Mouse (Mus musculus): Measurements from ENCODE around the gene Fat2. TPM values are rescaled to one million over a fixed set of nuclear protein-coding genes. Genes with fewer than 3 reads are reported as not detected.

Gene Fat2
- polyA plus RNA-seq (2014; fragmentation: Nextera tagmentation; extraction: Ambion mirVana): 0.04 and 0.16 TPM in 2 replicates

DNA sequence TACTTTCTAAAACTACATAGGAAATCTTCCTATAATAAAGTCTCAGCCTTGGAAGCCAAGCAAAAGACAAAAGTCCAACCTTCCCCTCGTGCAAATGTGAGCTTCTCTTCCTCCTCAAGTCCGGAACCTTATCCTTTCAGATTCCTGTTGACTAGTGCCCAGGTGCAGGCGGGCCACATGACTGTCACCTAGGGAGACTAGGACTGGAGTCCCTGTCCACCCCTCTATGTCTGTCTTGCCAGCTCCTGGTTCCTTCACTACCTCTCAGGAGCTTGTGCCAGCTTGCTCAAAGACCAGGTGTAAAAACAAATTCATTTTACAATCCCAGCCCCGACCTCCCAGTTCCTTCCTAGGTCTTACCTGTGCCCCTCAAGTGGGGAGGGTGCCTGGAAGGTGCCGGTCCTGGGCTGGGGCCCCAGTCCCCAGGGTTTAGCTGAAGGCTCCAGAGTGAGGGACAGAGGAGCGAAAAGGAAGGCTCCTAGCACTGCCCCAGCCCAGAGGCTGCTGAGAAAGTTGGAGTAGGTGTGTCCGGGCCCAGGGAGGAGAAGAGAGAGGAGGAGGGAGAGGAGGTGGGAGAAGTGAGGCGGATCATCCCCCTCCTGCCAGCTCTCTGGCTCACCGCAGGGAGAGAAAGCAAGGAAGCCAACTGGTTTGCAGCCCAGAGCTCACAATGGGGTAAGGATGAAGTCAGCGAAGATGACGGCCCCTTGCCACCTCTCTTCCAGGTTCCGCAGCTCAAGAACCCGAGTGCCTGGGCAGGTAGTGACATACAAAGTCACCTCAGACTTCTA lies at the start of gene Fat2:
TSS of gene Fat2 (minus strand) at position 464 of the 791 bp plus-strand sequence.
- Histone ChIP-seq H3K36me3 (ENCODE audit: control insufficient read depth, insufficient read depth, low read length) (no peaks in the 10 kb centered on the region), H3K27ac (ENCODE audit: low read depth, low read length) (no peak within 1 kb of the TSS), H3K27me3 (ENCODE audit: control insufficient read depth, insufficient read depth, low read length) (no peaks in the 10 kb centered on the region), H3K9ac (ENCODE audit: low read depth, low read length) (no peak within 1 kb of the TSS), H3K4me3 (ENCODE audit: low read length) (no peak within 1 kb of the TSS), H3K4me2 (replicated peaks; ENCODE audit: low read depth, low read length) (no peak within 1 kb of the TSS), H3K4me1 (ENCODE audit: control insufficient read depth, insufficient read depth, low read length) (no peaks in the 10 kb centered on the region; the same call in 1 of the 2 replicates), H3K9me3 (ENCODE audit: control insufficient read depth, low read length) (no peaks in the 10 kb centered on the region)
- WGBS: 43% methylated on average over 13 of the region's 13 CpGs
- ATAC-seq (ENCODE audit: low FRiP score, low TSS enrichment): no peak

DNA sequence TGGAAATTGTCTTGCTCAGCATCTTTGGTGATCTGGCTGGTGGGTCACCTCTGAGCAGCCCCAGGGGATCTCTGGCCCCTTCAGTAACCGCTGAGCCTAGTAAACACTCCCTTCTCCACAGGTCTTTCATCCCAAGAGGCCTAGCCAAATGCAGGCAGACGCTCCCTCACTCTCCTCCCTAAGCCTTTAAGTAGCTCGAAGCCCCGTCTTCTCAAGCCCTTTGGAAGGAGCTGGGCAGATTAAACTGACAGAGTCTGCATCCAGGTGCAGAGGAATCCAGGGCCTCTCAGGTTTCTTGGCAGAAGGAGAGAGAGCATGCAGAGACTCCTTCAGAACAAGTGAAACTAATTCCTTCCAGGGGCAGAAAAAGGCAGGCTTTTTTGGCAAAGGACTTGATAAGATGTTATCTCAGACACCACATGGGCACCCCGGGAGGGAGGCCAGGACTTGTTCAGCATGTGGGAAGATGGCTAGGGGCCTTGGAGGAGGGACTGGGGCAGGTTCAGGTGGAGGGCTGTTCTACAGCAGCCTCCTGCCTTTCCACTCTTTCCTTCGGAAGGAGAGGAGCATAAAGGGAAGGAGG lies 47.2 kb upstream of the Fat2 start:
- WGBS: 30% methylated on average over 6 of the region's 6 CpGs
- peaks cover 2% of the 10 kb centered on the region; the same call in 1 of the 2 replicates for H3K4me1 ChIP-seq (ENCODE audit: control insufficient read depth, insufficient read depth, low read length)
- H3K27ac ChIP-seq (ENCODE audit: low read depth, low read length): no peak overlapping the region
- no peak overlapping the region for H3K9ac ChIP-seq (ENCODE audit: low read depth, low read length)
- no peaks in the 10 kb centered on the region for H3K9me3 ChIP-seq (ENCODE audit: control insufficient read depth, low read length)
- ATAC-seq (ENCODE audit: low FRiP score, low TSS enrichment): no peak
- H3K27me3 ChIP-seq (ENCODE audit: control insufficient read depth, insufficient read depth, low read length): no peaks in the 10 kb centered on the region
- H3K4me3 ChIP-seq (ENCODE audit: low read length): no peak overlapping the region
- no peaks in the 10 kb centered on the region for H3K36me3 ChIP-seq (ENCODE audit: control insufficient read depth, insufficient read depth, low read length)
- H3K4me2 ChIP-seq (replicated peaks; ENCODE audit: low read depth, low read length): no peak overlapping the region

DNA sequence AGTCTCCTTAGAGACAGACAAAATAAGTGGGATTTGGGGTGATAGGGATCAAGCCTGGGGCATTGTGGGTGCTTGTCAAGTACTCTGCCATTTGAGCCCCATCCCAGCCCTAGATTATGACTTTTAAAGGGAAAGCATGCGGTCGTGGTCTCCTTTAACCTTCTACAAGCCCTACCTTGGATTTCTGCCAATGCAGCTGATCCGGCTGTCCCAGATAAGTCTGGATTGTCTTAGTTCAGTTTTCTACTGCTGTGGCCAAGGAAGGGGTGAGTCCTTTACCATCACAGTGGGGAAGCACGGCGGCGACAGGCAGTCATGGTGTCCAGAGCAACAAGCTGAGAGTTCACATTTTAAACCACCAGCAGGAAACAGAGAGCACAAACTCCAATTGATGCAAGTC lies 44.5 kb upstream of the Fat2 start:
- Histone ChIP-seq H3K9me3 (ENCODE audit: control insufficient read depth, low read length) (no peaks in the 10 kb centered on the region), H3K36me3 (ENCODE audit: control insufficient read depth, insufficient read depth, low read length) (no peaks in the 10 kb centered on the region), H3K4me1 (ENCODE audit: control insufficient read depth, insufficient read depth, low read length) (no peaks in the 10 kb centered on the region; the same call in 1 of the 2 replicates), H3K27ac (ENCODE audit: low read depth, low read length) (no peak overlapping the region), H3K4me2 (replicated peaks; ENCODE audit: low read depth, low read length) (no peak overlapping the region), H3K9ac (ENCODE audit: low read depth, low read length) (no peak overlapping the region), H3K4me3 (ENCODE audit: low read length) (no peak overlapping the region), H3K27me3 (ENCODE audit: control insufficient read depth, insufficient read depth, low read length) (no peaks in the 10 kb centered on the region)
- 57% methylated on average over 6 of the region's 6 CpGs for WGBS
- ATAC-seq (ENCODE audit: low FRiP score, low TSS enrichment): no peak

DNA sequence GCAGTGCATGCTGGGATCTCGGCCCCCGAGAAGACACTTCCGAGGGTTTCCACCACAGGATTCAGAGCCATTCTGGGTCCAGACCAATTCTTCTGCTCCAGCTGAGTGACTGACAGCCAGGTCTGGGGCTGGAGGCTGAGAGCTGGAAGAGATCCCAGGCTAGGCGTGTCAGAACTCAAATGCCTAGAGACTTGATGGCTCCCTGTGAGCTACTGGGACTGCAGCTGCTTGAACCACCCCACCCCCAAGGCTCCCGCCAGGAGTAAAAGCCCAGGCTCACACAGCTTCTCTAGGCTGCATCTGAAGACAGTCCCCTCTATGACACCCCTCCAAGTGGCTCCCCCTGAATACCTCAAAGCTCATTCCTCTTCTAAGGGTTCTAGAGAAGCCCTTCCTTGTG lies 42.0 kb upstream of the Fat2 start:
- Histone ChIP-seq H3K9me3 (ENCODE audit: control insufficient read depth, low read length) (no peaks in the 10 kb centered on the region), H3K36me3 (ENCODE audit: control insufficient read depth, insufficient read depth, low read length) (no peaks in the 10 kb centered on the region), H3K27ac (ENCODE audit: low read depth, low read length) (no peak overlapping the region), H3K4me1 (ENCODE audit: control insufficient read depth, insufficient read depth, low read length) (no peaks in the 10 kb centered on the region; the same call in 1 of the 2 replicates), H3K27me3 (ENCODE audit: control insufficient read depth, insufficient read depth, low read length) (no peaks in the 10 kb centered on the region), H3K4me2 (replicated peaks; ENCODE audit: low read depth, low read length) (no peak overlapping the region), H3K4me3 (ENCODE audit: low read length) (no peak overlapping the region), H3K9ac (ENCODE audit: low read depth, low read length) (no peak overlapping the region)
- ATAC-seq (ENCODE audit: low FRiP score, low TSS enrichment): peak; percentile 75
- 63% methylated on average over 5 of the region's 5 CpGs for WGBS

DNA sequence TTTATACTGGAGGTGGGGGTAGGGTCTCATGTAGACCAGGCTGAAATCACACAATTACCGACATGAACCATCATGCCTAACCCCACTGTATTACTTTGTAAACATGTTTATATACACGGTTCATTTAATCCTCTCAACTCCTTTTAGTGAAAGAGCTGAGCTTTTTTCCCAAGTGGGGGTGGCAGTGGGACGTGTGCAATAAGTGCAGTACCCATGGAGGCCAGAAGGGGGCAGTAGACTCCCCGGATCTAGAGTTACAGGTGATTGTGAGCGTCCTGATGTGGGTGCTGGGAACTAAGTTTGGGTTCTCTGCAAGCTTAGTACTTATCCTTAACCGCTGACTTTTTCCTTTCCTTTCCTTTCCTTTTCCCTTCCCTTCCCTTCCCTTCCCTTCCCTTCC lies 37.5 kb upstream of the Fat2 start:
- Histone ChIP-seq H3K4me3 (ENCODE audit: low read length) (no peak overlapping the region), H3K4me1 (ENCODE audit: control insufficient read depth, insufficient read depth, low read length) (peaks cover 6% of the 10 kb centered on the region; the same call in 1 of the 2 replicates), H3K4me2 (replicated peaks; ENCODE audit: low read depth, low read length) (no peak overlapping the region), H3K9ac (ENCODE audit: low read depth, low read length) (no peak overlapping the region), H3K36me3 (ENCODE audit: control insufficient read depth, insufficient read depth, low read length) (no peaks in the 10 kb centered on the region), H3K27me3 (ENCODE audit: control insufficient read depth, insufficient read depth, low read length) (no peaks in the 10 kb centered on the region), H3K27ac (ENCODE audit: low read depth, low read length) (no peak overlapping the region), H3K9me3 (ENCODE audit: control insufficient read depth, low read length) (no peaks in the 10 kb centered on the region)
- WGBS: 62% methylated on average over 6 of the region's 6 CpGs
- no peak for ATAC-seq (ENCODE audit: low FRiP score, low TSS enrichment)

DNA sequence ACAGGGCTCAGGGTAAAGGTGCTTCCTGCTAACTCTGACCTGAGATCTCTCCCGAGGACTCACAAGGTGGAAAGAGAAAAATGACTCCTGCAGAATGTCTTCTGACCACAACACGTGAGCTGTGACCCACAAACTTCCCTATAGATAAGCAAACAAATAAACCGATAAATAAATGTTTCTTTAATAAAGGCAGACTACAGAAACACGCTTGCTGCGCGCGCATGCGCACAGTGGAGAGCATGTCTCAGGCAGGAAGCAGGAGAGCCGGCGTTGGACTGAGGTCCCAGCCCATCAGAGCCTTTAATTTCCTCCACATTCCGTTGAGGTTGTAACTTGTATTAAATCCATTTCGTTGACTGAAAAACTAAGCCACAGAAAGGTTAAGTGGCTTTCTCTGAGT lies 37.0 kb upstream of the Fat2 start:
- no peak overlapping the region for H3K27ac ChIP-seq (ENCODE audit: low read depth, low read length)
- no peak overlapping the region for H3K9ac ChIP-seq (ENCODE audit: low read depth, low read length)
- H3K36me3 ChIP-seq (ENCODE audit: control insufficient read depth, insufficient read depth, low read length): no peaks in the 10 kb centered on the region
- no peak overlapping the region for H3K4me2 ChIP-seq (replicated peaks; ENCODE audit: low read depth, low read length)
- no peaks in the 10 kb centered on the region for H3K9me3 ChIP-seq (ENCODE audit: control insufficient read depth, low read length)
- no peak overlapping the region for H3K4me3 ChIP-seq (ENCODE audit: low read length)
- no peaks in the 10 kb centered on the region for H3K27me3 ChIP-seq (ENCODE audit: control insufficient read depth, insufficient read depth, low read length)
- no peak for ATAC-seq (ENCODE audit: low FRiP score, low TSS enrichment)
- WGBS: 85% methylated on average over 12 of the region's 12 CpGs
- H3K4me1 ChIP-seq (ENCODE audit: control insufficient read depth, insufficient read depth, low read length): peaks cover 8% of the 10 kb centered on the region; the same call in 1 of the 2 replicates

DNA sequence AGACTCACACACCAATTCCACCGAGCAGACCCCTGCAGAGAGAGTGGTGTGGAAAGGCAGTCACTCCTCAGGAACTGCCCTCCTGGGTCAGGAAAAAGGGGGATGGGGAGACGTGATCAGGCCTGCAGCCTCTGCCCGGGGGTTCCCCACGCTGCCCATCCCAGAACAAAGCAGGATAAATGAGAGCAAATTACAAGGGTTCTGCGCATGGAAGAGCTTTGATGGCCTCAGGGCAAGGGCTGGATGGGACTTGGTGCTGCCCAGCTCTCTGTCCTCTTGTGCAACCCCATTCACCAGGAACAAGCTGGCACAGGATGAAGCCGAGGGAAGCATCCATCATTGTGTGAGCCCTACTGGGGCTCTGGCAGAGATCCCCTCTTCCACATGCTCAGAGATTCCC lies 35.6 kb upstream of the Fat2 start:
- H3K4me1 ChIP-seq (ENCODE audit: control insufficient read depth, insufficient read depth, low read length): peaks cover 8% of the 10 kb centered on the region; the same call in 1 of the 2 replicates
- H3K36me3 ChIP-seq (ENCODE audit: control insufficient read depth, insufficient read depth, low read length): no peaks in the 10 kb centered on the region
- no peak overlapping the region for H3K4me3 ChIP-seq (ENCODE audit: low read length)
- H3K27ac ChIP-seq (ENCODE audit: low read depth, low read length): no peak overlapping the region
- WGBS: 41% methylated on average over 6 of the region's 6 CpGs
- no peaks in the 10 kb centered on the region for H3K9me3 ChIP-seq (ENCODE audit: control insufficient read depth, low read length)
- ATAC-seq (ENCODE audit: low FRiP score, low TSS enrichment): no peak
- H3K4me2 ChIP-seq (replicated peaks; ENCODE audit: low read depth, low read length): no peak overlapping the region
- no peaks in the 10 kb centered on the region for H3K27me3 ChIP-seq (ENCODE audit: control insufficient read depth, insufficient read depth, low read length)
- H3K9ac ChIP-seq (ENCODE audit: low read depth, low read length): no peak overlapping the region

DNA sequence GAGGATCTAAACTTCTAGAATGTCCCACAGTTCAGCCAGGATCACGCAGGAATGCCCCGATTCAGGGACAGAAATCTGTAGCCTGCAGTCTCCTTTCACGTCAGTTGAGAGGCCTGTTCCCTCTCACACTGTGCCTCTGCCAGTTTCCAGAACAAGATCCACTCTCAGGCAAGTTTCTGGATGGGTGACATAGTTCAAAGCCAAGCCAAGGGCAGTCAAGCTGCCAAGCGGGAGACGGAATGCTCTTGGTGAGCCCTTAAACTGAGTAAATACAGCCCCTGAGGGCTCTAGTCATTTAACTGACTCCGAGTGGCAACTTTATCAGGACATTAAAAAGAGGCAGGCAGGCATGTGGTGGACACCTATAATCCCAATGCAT lies 32.7 kb upstream of the Fat2 start:
- 29% methylated on average over 6 of the region's 6 CpGs for WGBS
- Histone ChIP-seq H3K9me3 (ENCODE audit: control insufficient read depth, low read length) (no peaks in the 10 kb centered on the region), H3K4me3 (ENCODE audit: low read length) (no peak overlapping the region), H3K4me2 (replicated peaks; ENCODE audit: low read depth, low read length) (no peak overlapping the region), H3K27ac (ENCODE audit: low read depth, low read length) (peak overlapping the region; percentile 42; the same call in 1 of the 2 replicates), H3K9ac (ENCODE audit: low read depth, low read length) (no peak overlapping the region), H3K27me3 (ENCODE audit: control insufficient read depth, insufficient read depth, low read length) (no peaks in the 10 kb centered on the region), H3K36me3 (ENCODE audit: control insufficient read depth, insufficient read depth, low read length) (no peaks in the 10 kb centered on the region), H3K4me1 (ENCODE audit: control insufficient read depth, insufficient read depth, low read length) (peaks cover 8% of the 10 kb centered on the region; the same call in 1 of the 2 replicates)
- no peak for ATAC-seq (ENCODE audit: low FRiP score, low TSS enrichment)
